Mouse (Mus musculus) C2C12 (cell line): ENCODE measurements around the gene Mlc1. TPM values are rescaled to one million over a fixed set of nuclear protein-coding genes. Genes with fewer than 3 reads are reported as not detected.
A peak's percentile ranks its signal among the peaks of the same experiment; 100 is the strongest.

Source experiments
- H3K27me3 ChIP-seq: one replicate; pipeline ENCODE4 v1.6.1; 2011; ENCODE audit not compliant: control insufficient read depth, insufficient read depth, insufficient read length
- H3K36me3 ChIP-seq: one replicate; pipeline ENCODE4 v1.6.1; 2011; ENCODE audit not compliant: control insufficient read depth, insufficient read depth
- H3K4me3 ChIP-seq: one replicate; pipeline ENCODE4 v1.5.1; 2011; ENCODE audit warnings: mild to moderate bottlenecking, control low read depth; ENCODE audit not compliant: poor library complexity, insufficient read depth, severe bottlenecking
- H3K79me2 ChIP-seq: one replicate; pipeline ENCODE4 v1.6.1; 2011; ENCODE audit not compliant: control insufficient read depth, insufficient read depth
- H3K79me3 ChIP-seq: one replicate; pipeline ENCODE4 v1.6.1; 2011; ENCODE audit warnings: low read depth, control low read depth
- H3ac ChIP-seq: one replicate; pipeline ENCODE3; 2011; ENCODE audit warnings: low read depth; ENCODE audit not compliant: control insufficient read depth, insufficient read length
- CEBPB ChIP-seq: IDR thresholded peaks from one replicate; pipeline ENCODE4 v1.6.1; 2011; ENCODE audit warnings: low read depth, mild to moderate bottlenecking, control low read depth, moderate library complexity
- CTCF ChIP-seq: IDR thresholded peaks from one replicate; pipeline ENCODE4 v1.5.1; 2011; ENCODE audit not compliant: control insufficient read depth, insufficient read depth, insufficient read length
- FOSL1 ChIP-seq: IDR thresholded peaks from one replicate; pipeline ENCODE4 v1.8.0; 2011; ENCODE audit warnings: mild to moderate bottlenecking, low read length; ENCODE audit not compliant: poor library complexity, insufficient read depth, severe bottlenecking
- MAX ChIP-seq: IDR thresholded peaks from one replicate; pipeline ENCODE4 v1.6.1; 2011; ENCODE audit warnings: mild to moderate bottlenecking, control low read depth
- MYOD1 ChIP-seq: IDR thresholded peaks from one replicate; pipeline ENCODE4 v1.6.1; 2011; ENCODE audit warnings: low read depth; ENCODE audit not compliant: control insufficient read depth, insufficient read length
- MYOG ChIP-seq: IDR thresholded peaks from one replicate; pipeline ENCODE4 v1.6.1; 2011; ENCODE audit not compliant: control insufficient read depth, insufficient read length; ENCODE audit errors: extremely low read depth
- USF1 ChIP-seq: IDR thresholded peaks from one replicate; pipeline ENCODE4 v1.6.1; 2011; ENCODE audit warnings: low read depth, mild to moderate bottlenecking, control low read depth, moderate library complexity
- polyA plus RNA-seq: library from polyadenylated mRNA; unstranded; fragments of >200 nt; fragmentation: generic; extraction: Trizol; gene quantifications from one replicate; pipeline ENCODE4 v1.2.1, GENCODE M21; 2012; ENCODE audit warnings: missing spikeins

The Mlc1 gene
- polyA plus RNA-seq, 1 experiment, result 0.02 TPM

DNA sequence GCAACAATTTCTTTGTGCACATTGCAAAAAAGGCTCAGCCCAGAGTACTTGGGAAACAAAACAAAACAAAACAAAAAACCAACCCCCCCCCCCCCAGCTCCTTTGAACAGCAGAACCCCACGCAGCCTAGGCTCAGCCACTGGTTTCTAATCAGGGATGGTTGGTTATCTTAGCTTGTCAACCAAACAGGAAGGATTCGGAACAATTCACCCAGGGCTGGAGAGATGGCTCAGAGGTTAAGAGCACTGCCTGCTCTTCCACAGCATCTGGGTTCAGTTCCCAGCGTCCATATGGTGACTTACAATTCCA is 285 bp upstream of the Mlc1 start:
- H3ac ChIP-seq, result no peak overlapping the region
- H3K36me3 ChIP-seq, result no peaks in the 10 kb centered on the region
- H3K79me3 ChIP-seq, result no peaks in the 10 kb centered on the region
- TF ChIP-seq FOSL1 (no peak), MYOG (no peak), USF1 (no peak), MAX (no peak), MYOD1 (no peak)
- H3K27me3 ChIP-seq, result peaks cover 56% of the 10 kb centered on the region
- H3K4me3 ChIP-seq, result no peak overlapping the region
- H3K79me2 ChIP-seq, result no peaks in the 10 kb centered on the region

DNA sequence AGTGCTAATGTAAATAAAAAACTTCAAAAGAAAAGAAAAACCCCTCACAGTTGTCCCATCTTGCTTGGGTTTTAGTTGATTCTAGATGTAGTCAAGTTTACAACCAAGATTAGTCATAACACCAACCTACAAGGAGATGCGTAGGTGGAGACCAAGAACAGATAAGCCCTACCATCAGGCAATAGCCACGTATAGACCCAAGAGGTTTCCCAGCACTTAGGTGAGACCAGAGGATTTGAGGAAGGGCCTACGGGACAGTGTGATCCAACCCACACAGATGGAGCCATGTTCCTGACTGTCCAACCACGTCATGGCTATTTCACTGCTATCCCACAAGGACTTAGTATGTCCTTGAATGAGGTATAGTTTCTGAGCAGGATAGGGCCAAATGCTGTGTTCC is 6.5 kb downstream of the Mlc1 start:
- H3K36me3 ChIP-seq, result no peaks in the 10 kb centered on the region
- no peak overlapping the region for H3ac ChIP-seq
- no peaks in the 10 kb centered on the region for H3K79me3 ChIP-seq
- no peaks in the 10 kb centered on the region for H3K79me2 ChIP-seq
- TF ChIP-seq FOSL1 (no peak), CTCF (no peak), MYOD1 (no peak), USF1 (no peak)
- H3K4me3 ChIP-seq, result no peak overlapping the region
- H3K27me3 ChIP-seq, result peaks cover 48% of the 10 kb centered on the region

DNA sequence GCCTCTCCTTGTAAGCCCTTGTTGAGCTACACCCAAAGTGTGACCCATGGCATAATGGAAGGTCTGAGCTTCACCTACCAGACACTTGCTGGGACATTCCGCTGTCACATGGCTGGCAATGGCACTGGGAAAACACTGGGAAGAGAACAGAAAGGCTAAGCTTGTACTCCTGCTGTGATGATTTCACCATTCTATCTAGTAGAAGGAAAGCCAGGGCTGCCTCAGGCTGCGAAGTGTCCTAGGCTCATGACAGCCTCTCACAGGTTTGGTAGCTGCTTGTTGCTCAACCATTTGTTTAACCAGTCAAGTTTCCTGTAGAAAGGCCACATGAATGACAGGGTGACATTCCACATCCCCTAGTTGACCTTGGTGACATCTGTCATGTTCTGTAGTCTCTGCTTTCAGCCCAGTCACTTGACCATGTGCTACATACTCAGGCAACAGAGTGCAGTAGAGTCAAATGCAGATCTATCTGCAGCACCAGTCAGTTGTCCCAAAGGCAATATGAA is 14.7 kb downstream of the Mlc1 start:
- H3ac ChIP-seq, result no peak overlapping the region
- no peaks in the 10 kb centered on the region for H3K36me3 ChIP-seq
- H3K79me3 ChIP-seq, result no peaks in the 10 kb centered on the region
- H3K79me2 ChIP-seq, result no peaks in the 10 kb centered on the region
- peaks cover 61% of the 10 kb centered on the region for H3K27me3 ChIP-seq
- no peak overlapping the region for H3K4me3 ChIP-seq
- TF ChIP-seq USF1 (no peak), CTCF (no peak), MYOG (no peak), MAX (no peak), MYOD1 (no peak), FOSL1 (no peak), CEBPB (no peak)

DNA sequence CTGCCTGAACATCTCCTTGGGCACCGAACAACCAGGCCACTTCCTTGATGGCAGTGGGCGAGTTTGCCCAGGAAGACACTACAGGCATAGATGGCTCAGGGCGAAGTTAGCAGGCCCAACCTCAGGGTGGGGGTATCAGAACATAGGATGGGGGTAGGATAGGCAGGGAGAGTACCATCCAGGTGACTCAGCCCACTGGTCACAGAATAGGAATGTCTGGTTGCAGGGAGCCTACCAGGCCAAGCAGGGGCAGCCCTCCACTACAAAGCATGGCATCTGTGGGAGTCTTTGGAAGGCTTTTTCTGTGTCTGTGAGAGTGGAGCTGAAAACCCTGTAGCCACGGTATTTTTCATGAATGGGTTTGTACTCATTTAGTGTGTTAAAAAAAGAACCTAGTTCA is 21.3 kb downstream of the Mlc1 start:
- no peaks in the 10 kb centered on the region for H3K79me3 ChIP-seq
- H3K27me3 ChIP-seq, result peaks cover 15% of the 10 kb centered on the region
- no peaks in the 10 kb centered on the region for H3K36me3 ChIP-seq
- no peak for TF ChIP-seq CTCF
- TF ChIP-seq USF1, result no peak
- TF ChIP-seq FOSL1, result no peak
- TF ChIP-seq MYOG, result no peak
- no peak for TF ChIP-seq MYOD1
- TF ChIP-seq CEBPB, result no peak
- no peak for TF ChIP-seq MAX
- H3K79me2 ChIP-seq, result no peaks in the 10 kb centered on the region
- H3K4me3 ChIP-seq, result no peak overlapping the region
- H3ac ChIP-seq, result peak overlapping the region; percentile 23

DNA sequence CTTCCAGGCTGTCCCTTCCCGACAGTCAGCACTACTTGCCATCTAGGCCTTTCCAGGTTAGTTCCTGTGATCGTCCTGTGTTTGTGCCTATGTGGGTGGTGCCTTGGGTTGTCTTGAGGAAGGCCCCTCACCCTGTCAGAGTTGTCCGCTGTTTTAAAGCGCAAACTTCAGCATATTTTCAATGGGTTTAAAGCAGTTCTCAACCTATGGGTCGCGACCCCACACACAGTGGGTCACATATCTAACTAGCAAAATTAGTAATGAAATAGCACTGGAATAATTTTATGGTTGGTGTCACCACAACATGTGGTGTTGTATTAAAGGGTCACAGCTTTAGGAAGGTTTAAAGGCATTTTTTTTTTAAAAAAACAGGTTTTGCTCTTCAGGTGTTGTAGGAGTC is 23.5 kb downstream of the Mlc1 start:
- Histone ChIP-seq H3K79me2 (no peaks in the 10 kb centered on the region), H3K27me3 (peaks cover 8% of the 10 kb centered on the region), H3K79me3 (no peaks in the 10 kb centered on the region), H3ac (no peak overlapping the region), H3K4me3 (no peak overlapping the region), H3K36me3 (no peaks in the 10 kb centered on the region)
- TF ChIP-seq FOSL1, result no peak
- TF ChIP-seq CEBPB, result no peak
- no peak for TF ChIP-seq MYOG
- TF ChIP-seq CTCF, result no peak
- TF ChIP-seq MAX, result no peak
- no peak for TF ChIP-seq USF1
- no peak for TF ChIP-seq MYOD1

DNA sequence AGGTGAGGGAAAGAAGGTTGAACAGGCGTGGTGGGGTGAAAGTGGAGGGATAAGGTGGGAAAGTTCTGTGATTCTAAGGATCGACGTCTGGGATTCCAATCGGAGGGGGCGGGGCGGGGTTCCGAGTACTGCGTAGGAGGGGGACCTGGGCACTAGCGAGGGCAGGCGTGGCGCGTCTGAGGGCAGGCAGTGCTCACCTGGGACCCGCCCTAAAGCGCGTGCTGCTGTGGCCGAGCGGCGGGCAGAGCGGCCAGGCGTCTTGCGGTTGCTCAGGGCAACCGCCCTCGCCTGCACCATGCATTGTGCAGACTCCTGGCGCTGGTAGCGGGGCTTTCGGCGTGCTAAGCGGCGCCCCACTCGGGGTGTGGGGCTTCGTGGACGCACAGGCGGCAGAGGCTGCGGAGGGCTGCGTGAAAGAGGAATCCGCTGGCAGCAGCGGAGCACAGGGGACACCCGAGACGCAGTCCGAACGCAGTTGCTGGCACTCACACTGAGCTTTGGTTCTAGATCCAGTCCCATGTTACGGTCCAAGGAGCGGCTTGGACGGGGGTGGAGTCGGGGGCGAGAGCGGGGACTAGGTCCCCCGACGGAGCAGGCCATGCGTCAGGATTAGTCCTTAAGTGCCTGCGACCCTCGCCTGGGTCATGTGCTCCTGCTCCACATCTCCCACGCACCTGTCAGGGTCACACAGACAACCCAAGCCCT is 24.3 kb downstream of the Mlc1 start, which contains the start of gene Ttll8:
Gene Ttll8 (minus strand): TSS at position 51 of the 705 bp plus-strand sequence.
- Histone ChIP-seq H3K4me3 (no peak within 1 kb of the TSS), H3K79me3 (no peaks in the 10 kb centered on the region), H3ac (no peak within 1 kb of the TSS), H3K27me3 (peaks cover 4% of the 10 kb centered on the region), H3K36me3 (no peaks in the 10 kb centered on the region), H3K79me2 (no peaks in the 10 kb centered on the region)
- TF ChIP-seq MAX, result no peak
- no peak for TF ChIP-seq CTCF
- TF ChIP-seq MYOG, result no peak
- no peak for TF ChIP-seq USF1
- no peak for TF ChIP-seq MYOD1
- TF ChIP-seq FOSL1, result no peak
- no peak for TF ChIP-seq CEBPB
